Mouse (Mus musculus): ENCODE measurements around the gene Mrm3.

The Mrm3 gene

DNA sequence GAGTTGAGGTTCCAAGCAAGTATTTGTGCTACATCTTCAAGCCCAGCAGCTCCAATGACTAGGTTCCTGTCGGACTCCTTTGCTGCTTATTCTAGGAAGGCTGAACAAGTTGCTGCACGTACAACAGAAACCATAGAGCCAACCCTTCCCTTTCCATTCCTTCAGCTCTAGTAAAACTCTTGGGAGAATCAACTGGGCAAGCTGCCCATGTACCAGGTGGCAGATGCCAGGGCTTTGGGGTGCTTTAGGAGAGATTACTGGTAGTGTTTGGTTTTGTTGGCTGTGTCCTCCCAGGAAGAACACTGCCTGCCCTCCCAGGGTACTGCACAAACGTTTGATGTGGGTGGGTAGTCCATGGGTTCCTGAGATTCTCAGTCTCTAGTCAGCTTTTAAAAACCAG, 8.5 kb downstream of the Mrm3 start:
- DNase-seq (ENCODE audit: low spot score): no peak

- peak; percentile 77 for DNase-seq (ENCODE audit: low spot score)
These were observed 9.8 kb downstream of the Mrm3 start for GRCm38 (mm10) chr11:76253145-76253917.

DNA sequence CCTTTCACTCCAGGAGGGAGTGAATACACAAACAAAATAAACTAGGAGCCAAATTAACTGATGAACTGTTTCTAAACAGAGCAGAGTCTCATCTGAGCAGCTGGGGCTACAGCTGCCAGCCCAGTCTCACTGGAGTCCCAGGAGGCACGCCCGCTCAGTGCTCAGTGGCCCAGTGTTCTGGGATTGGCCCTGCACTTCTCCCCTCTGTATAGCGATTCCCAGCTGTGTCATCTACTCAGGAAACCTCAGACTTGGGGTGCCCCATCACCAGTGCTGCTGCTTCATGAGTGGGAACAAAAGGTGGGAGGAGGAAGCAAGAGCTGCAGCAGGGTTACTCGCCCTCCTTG, 10.4 kb downstream of the Mrm3 start:
- DNase-seq (ENCODE audit: low spot score): no peak

DNA sequence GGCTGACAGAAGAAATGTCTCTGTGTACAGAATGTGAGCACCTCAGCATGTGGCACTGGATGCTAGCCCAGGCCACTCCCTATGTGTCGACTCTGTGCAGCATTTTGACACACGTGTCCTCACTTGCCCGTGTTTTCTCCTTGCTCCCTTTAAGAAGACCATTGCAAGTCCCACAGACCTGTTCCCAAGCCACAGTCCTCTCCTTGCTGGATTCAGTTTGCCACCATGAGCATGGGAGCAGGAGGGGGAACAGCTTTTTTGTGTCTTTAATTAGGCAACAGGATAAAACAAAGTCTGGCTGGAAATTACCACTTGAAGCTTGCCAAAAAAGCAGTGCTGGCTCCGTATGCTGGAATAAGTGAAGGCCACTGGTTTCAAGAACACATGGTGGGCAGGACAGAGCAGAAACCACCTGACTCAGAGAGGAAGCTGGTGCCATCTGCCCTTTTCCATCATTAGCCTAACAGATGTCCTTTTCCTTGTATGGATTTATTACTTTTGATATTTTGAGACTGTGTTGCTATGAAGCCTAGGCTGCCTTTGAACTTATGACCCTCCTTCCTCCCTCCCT, 12.0 kb downstream of the Mrm3 start:
- DNase-seq (ENCODE audit: low spot score): no peak

GRCm38 (mm10) chr11:76256129-76256528, 12.6 kb downstream of the Mrm3 start:
- no peak for DNase-seq (ENCODE audit: low spot score)

GRCm38 (mm10) chr11:76257386-76257785, 13.9 kb downstream of the Mrm3 start:
- DNase-seq (ENCODE audit: low spot score): no peak

DNA sequence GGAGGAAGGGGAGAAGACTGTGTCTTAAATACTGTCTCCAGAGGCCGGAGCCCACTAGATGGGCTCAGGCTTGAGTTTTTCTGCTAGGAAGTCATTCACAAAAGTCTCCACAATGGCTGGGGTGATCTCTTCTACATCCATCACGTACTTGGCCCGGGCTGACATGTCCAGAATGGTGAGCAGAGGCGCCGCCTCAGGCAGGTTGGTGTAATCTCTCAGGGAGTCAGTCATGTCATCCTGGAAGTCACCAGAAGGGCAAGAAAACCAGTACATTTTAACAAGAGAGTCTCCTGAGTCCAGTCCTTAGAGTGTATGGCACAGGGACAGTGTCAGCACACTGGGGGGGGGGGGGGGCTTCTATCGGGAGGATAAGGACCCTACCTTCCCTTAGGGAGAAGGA, 15.0 kb downstream of the Mrm3 start:
- DNase-seq (ENCODE audit: low spot score): no peak

GRCm38 (mm10) chr11:76260208-76261050, 16.9 kb downstream of the Mrm3 start:
- DNase-seq (ENCODE audit: low spot score): no peak

GRCm38 (mm10) chr11:76261224-76261623, 17.7 kb downstream of the Mrm3 start:
- DNase-seq (ENCODE audit: low spot score): peak; percentile 31

DNA sequence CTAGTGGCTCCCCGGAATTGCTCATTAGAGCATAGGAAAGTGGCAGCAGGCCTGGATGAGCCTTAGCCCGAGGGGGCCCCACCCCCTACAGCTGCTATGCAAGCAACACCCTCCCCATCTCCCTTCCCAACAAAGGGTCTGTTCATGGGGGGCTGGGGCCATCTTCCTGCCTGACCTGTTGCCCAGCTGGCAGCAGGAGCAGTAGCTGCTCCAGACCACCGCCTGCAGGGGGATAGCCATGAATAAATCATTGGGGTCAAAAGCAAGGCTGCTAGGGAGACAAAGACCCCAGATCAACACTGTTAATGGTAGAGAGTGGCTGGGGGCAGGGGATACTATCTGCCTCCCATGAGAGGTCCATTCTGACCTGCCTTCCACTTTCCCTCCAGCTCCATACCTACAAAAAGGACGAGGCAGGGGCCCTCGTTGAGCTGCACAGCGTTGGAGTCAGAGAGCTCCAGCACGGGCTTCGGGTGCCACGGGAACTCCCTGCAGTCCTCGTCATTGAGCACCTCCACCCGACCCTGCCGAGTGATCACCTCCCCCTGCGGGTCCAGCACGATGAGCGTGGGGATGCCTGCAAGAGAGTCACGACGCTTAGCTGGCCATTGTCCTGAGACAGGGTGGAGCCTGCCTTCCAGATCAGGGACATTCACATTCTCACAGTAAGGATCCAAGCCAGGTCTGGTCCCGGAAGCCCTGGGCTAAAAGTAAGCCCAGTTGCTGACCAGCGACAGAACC, 19.3 kb downstream of the Mrm3 start:
- no peak for DNase-seq (ENCODE audit: low spot score)

DNA sequence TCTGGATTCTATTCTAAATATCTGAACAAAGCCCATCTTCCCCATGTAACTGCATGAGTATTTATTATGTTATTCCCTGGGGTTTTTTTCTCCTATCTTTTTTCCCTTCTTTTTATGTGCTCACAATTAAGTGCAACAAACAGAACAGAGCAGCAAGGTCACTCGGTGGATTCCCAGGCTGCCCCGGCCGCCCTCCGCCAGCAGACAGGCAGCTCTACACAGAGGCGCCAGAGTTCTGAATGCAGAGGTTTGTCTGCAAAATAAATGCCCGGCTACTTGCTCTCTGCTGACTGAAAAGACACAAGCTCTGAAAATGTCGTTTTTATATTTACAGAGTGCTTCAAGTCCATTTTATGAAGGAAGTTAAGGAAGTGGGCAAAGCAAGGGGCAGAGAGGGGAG, 24.0 kb downstream of the Mrm3 start:
- no peak for DNase-seq (ENCODE audit: low spot score)

DNA sequence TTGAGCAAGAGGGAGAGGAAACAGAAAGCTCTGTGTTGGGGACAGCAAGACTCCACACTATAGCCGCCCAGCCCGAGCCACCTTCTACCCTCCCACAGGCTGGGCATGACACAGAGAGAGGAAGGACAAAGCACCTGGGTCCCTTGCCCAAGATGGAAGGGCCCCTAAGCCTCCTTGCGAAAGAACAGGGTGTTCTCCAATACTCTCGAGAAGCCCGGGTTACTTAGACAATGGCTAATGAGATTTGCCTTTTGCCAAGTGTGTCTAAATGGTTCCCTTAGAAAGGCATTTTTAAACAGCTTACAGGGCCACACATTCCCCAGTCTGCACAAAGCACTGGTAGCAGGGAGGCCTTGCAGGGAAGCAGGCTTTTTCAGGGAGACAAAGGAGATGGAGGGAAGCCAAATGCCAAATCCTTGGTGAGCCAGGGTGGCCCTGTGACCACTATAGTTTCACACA, 24.5 kb downstream of the Mrm3 start:
- DNase-seq (ENCODE audit: low spot score): no peak

DNA sequence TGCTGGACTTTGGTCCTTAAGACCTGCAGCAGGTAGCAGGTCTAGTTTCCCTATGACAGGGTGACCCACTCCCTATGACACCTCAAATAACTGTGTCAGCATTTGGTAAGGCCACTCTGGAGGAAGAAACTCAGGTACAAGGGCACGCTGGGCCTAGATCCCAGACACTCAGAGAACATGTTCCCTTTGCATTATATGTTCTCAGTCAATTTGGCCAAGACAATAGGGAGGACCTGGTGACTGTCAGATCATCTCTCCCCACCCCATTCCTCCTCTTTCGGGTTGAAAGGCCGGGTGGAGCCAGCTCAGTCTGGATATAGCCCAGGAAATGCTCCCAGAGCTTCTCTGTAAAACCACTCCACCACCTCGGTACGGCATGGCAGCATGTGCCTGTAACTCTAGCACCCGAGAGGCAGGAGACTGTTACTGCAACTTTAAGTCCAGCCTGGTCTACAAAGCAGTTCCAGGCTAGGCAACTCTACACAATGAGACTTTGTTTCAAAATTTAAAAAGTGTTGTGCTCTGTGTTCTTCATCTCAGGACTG, 25.1 kb downstream of the Mrm3 start:
- no peak for DNase-seq (ENCODE audit: low spot score)

- no peak for DNase-seq (ENCODE audit: low spot score)
These were observed 28.9 kb downstream of the Mrm3 start for GRCm38 (mm10) chr11:76272440-76272839.

GRCm38 (mm10) chr11:76278960-76279852, 35.7 kb downstream of the Mrm3 start:
- no peak for DNase-seq (ENCODE audit: low spot score)

DNA sequence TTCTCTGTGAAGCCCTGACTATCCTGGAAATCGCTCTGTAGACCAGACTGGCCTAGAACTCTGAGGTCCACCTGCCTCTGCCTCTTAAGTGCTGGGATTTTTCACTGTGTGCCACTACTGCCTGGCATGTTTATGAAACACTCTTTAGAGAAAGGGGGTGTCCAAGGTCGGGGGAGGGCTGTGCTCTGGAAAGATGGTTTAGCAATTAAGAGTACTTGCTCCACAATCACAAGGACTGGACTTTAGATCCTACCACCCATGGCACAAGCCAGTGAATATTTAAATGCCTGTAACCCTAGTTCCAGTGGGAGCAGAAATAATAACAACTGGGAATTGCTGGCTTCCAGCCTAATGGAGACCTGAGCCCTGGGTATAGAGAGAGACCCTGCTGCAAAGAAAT, 36.5 kb downstream of the Mrm3 start:
- DNase-seq (ENCODE audit: low spot score): no peak

- DNase-seq (ENCODE audit: low spot score): no peak
These were observed 40.3 kb downstream of the Mrm3 start for GRCm38 (mm10) chr11:76283841-76284240.

- no peak for DNase-seq (ENCODE audit: low spot score)
These were observed 42.0 kb downstream of the Mrm3 start for GRCm38 (mm10) chr11:76285431-76286075.

DNA sequence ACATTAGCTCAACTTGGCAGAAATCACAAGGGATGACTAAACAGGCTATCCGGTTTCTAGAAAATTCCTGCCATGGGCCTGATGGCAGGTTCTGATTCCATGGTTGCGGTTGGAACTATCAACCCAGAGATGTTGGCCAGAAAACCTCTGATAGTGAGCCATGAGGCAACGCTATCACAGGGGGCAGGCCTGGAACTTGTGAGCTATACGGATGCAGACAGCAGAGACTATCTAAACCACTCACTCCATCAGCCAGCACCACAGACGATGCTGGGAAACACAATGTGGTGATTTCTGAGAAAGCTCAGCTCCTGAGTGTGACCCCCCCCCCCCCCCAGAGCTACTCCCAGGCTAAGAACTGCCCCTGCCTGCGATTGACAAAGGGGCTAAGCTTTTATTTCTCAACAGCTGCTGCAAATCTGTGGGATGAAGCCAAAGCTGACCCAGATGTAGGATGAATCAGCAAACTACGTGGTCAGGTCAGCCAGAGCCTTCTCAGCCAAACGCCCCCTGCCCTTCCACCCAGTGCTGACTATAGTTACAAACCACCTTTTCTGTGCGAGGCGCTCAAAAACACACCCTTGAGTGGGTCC, 43.1 kb downstream of the Mrm3 start:
- no peak for DNase-seq (ENCODE audit: low spot score)

- DNase-seq (ENCODE audit: low spot score): no peak
These were observed 43.8 kb downstream of the Mrm3 start for GRCm38 (mm10) chr11:76287301-76287700.

All from T-cell, adult 2 months (primary cell).